In genomic region chr17:46165460-46165859, GRCm38 (mm10) we compare ENCODE assay signal across 17 mouse cellular contexts.
DNase-seq lines count a peak whose midpoint lies in the region.
"Had no signal": no experiment of that assay in that cellular context is flagged by ENCODE, and none has a peak within 500 bp of the region (broad histone marks: within the 10 kb centered on the region; RNA-seq: fewer than 3 reads in every experiment).

No protein-coding gene starts in this region.

- peak; percentile 25 for DNase-seq in cerebellum, adult 9-11 months
- DNase-seq in cerebellum, postnatal 25 days: no peak
- DNase-seq in kidney, postnatal 10 days: peak; percentile 11
- DNase-seq in kidney, adult 9 months: no peak
- DNase-seq in testis, postnatal 10 days (ENCODE audit: low spot score): peak; percentile 54
- no peak for DNase-seq in testis, postnatal 14 days (ENCODE audit: low spot score)
- DNase-seq: adrenal gland, adult 2 months; adrenal gland, postnatal 14 days; B cell, adult 2 months; cerebellum, adult 11 months; cerebellum, adult 9-10 months; cerebellum, postnatal 36 days; embryo, embryonic 11 days; gastrocnemius, postnatal 25 days; heart, adult 2 months; heart, postnatal 14 days; heart, postnatal 4 days had no signal

Comparison
In these comparisons a context has a peak if more than half of its experiments do, and no peak if none do; other contexts are left out.
1. DNase-seq: peak in cerebellum, adult 9-11 months (single experiment), kidney, postnatal 10 days (single experiment) and testis, postnatal 10 days (single experiment); none in cerebellum, postnatal 25 days (0 of 2), kidney, adult 9 months (single experiment) and testis, postnatal 14 days (single experiment).